Mouse (Mus musculus) hindbrain, embryonic 16.5 days (tissue): Measurements from ENCODE around the gene Nxn. TPM values are rescaled to one million over a fixed set of nuclear protein-coding genes. Genes with fewer than 3 reads are reported as not detected.

Source experiments
- ATAC-seq: fragments of 200-750 bp; cut with Nextera tagmentation; 2 replicates; pipeline ENCODE4 v1.8.0; 2017; ENCODE audit warnings: moderate TSS enrichment, moderate library complexity
- H3K27ac ChIP-seq: fragments of 300-500 bp; sonication (generic); 2 replicates; pipeline ENCODE4 v1.5.1; 2014; ENCODE audit warnings: low read depth, mild to moderate bottlenecking, control low read depth, low read length, moderate library complexity
- H3K27me3 ChIP-seq: fragments of 300-500 bp; sonication (generic); replicated peaks from 2 replicates; pipeline ENCODE4 v1.6.1; 2014; ENCODE audit warnings: low read length; ENCODE audit not compliant: control insufficient read depth, insufficient read depth
- H3K36me3 ChIP-seq: fragments of 300-500 bp; sonication (generic); 2 replicates; pipeline ENCODE4 v1.6.1; 2014; ENCODE audit warnings: mild to moderate bottlenecking, low read length, moderate library complexity, mixed read lengths; ENCODE audit not compliant: control insufficient read depth, insufficient read depth
- H3K4me1 ChIP-seq: fragments of 300-500 bp; sonication (generic); 2 replicates; pipeline ENCODE4 v1.6.1; 2014; ENCODE audit warnings: low read depth, low read length; ENCODE audit not compliant: control insufficient read depth, insufficient read depth
- H3K4me2 ChIP-seq: fragments of 300-500 bp; sonication (generic); 2 replicates; pipeline ENCODE4 v1.6.1; 2014; ENCODE audit warnings: mild to moderate bottlenecking, low read length, control low read depth, moderate library complexity
- H3K4me3 ChIP-seq: fragments of 300-500 bp; sonication (generic); 2 replicates; pipeline ENCODE4 v1.5.1; 2014; ENCODE audit warnings: mild to moderate bottlenecking, low read length, control low read depth, moderate library complexity
- H3K9ac ChIP-seq: fragments of 300-500 bp; sonication (generic); 2 replicates; pipeline ENCODE4 v1.6.1; 2014; ENCODE audit warnings: low read depth, mild to moderate bottlenecking, control low read depth, low read length, moderate library complexity
- H3K9me3 ChIP-seq: fragments of 300-500 bp; sonication (generic); 2 replicates; pipeline ENCODE4 v1.6.1; 2014; ENCODE audit warnings: mild to moderate bottlenecking, low read length, moderate library complexity; ENCODE audit not compliant: control insufficient read depth
- WGBS: fragments of 180-500 bp; shearing (Covaris S2); extraction: QIAGEN DNeasy Blood & Tissue Kit; methylation state at CpG from one replicate; pipeline ENCODE4 v1.1.7; 2014; 5-methylcytosine and 5-hydroxymethylcytosine counted together
- polyA plus RNA-seq: library from polyadenylated mRNA; unstranded; fragments of >200 nt; fragmentation: Nextera tagmentation; extraction: Ambion mirVana; gene quantifications from 2 replicates; pipeline ENCODE4 v1.2.1, GENCODE M21; 2015

Gene Nxn
- polyA plus RNA-seq: 22.2 and 28.8 TPM in 2 replicates

DNA sequence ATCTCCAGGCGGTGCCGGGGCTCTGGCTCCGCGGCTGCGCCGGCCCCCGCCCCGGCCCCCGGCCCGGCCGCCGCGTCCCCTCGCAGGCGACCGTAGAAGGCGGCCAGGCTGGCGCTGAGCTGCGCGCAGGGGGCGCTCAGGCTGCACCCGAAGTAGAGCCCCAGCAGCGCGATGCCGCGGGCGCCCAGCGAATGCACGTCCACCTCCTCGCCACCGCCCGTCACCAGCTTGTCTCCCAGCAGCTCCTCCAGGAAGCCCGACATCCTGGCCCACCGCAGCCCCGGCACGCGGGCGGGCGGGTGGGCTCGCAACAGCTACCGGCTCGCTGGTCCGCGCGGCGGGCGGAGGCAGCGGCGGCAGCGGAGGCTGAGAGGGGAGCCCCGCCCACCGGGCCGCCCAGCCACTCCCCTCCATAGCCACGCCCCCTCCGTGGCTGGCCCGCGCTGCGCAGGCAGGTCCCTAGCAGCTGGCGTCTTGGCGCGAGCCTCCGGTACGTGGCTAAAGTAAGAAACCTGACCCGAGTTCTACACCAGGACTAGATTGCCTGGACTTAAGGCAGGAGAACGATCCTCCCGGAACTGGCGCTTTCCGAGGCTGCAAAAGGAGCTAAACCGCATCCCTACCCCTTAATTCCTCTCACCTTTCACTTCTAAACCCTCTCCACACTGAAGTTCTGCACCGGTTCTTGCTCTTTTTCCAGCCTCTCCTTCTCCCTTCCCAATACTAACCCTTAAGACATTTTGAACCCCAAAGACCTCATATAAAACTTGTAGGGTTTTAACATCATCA lies at the start of gene Nxn:
TSS of gene Nxn (minus strand) at position 343 of the 789 bp plus-strand sequence.
- Histone ChIP-seq H3K4me2 (peak within 1 kb of the TSS; percentile 97), H3K36me3 (no peaks in the 10 kb centered on the region), H3K9me3 (no peaks in the 10 kb centered on the region), H3K27me3 (no peaks in the 10 kb centered on the region), H3K4me1 (peaks cover 13% of the 10 kb centered on the region), H3K9ac (peak within 1 kb of the TSS; percentile 81), H3K27ac (peak within 1 kb of the TSS; percentile 90), H3K4me3 (peak within 1 kb of the TSS; percentile 91)
- under 1% methylated on average over 54 of the region's 70 CpGs for WGBS
- ATAC-seq: peak; percentile 90

- H3K4me1 ChIP-seq: peaks cover 27% of the 10 kb centered on the region
Observed at GRCm38 (mm10) chr11:76446251-76446650, 47.3 kb upstream of the Nxn start.

GRCm38 (mm10) chr11:76445459-76445858 lies 46.5 kb upstream of the Nxn start:
- no peaks in the 10 kb centered on the region for H3K27me3 ChIP-seq
- WGBS: 39% methylated on average over 8 of the region's 8 CpGs
- H3K36me3 ChIP-seq: 0 out of 2 replicates have a peak, but pooled peaks cover 5% of the 10 kb centered on the region
- no peak overlapping the region for H3K9ac ChIP-seq
- ATAC-seq: no peak
- H3K4me2 ChIP-seq: no peak overlapping the region
- H3K4me3 ChIP-seq: no peak overlapping the region
- no peak overlapping the region for H3K27ac ChIP-seq
- no peaks in the 10 kb centered on the region for H3K9me3 ChIP-seq
- H3K4me1 ChIP-seq: peaks cover 28% of the 10 kb centered on the region

More at GRCm38 (mm10) chr11:76446251-76446650, 47.3 kb upstream of the Nxn start:
- Histone ChIP-seq H3K4me2 (no peak overlapping the region), H3K27me3 (no peaks in the 10 kb centered on the region), H3K9ac (no peak overlapping the region), H3K36me3 (0 out of 2 replicates have a peak, but pooled peaks cover 5% of the 10 kb centered on the region), H3K4me3 (no peak overlapping the region), H3K27ac (no peak overlapping the region), H3K9me3 (no peaks in the 10 kb centered on the region)
- WGBS: 7% methylated on average over 10 of the region's 10 CpGs
- no peak for ATAC-seq

DNA sequence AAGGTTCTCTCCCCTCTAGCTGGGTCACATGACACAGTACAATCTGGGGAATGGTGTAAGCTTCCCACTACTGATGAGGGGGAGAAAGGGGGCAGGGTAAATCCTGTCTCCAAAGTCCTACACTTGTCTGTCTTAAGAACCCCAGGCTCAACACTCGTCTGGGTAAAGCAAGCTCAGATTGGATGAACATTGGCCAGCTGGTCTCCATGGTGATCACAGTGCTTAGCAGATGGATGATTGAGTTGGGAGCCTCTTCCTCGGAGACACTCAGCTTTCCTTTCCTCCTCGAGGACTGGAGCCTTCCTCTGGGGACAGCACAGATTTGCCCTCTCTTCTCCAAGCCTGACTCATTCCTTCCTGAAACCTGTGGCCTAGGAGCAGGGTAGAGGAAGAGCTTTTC lies 40.7 kb upstream of the Nxn start:
- no peaks in the 10 kb centered on the region for H3K9me3 ChIP-seq
- no peaks in the 10 kb centered on the region for H3K27me3 ChIP-seq
- no peak overlapping the region for H3K27ac ChIP-seq
- H3K4me1 ChIP-seq: peaks cover 43% of the 10 kb centered on the region
- no peak overlapping the region for H3K4me2 ChIP-seq
- H3K36me3 ChIP-seq: 0 out of 2 replicates have a peak, but pooled peaks cover 2% of the 10 kb centered on the region
- 7% methylated on average over 3 of the region's 3 CpGs for WGBS
- peak; percentile 13; the same call in 1 of the 2 replicates for ATAC-seq
- no peak overlapping the region for H3K4me3 ChIP-seq
- H3K9ac ChIP-seq: no peak overlapping the region

DNA sequence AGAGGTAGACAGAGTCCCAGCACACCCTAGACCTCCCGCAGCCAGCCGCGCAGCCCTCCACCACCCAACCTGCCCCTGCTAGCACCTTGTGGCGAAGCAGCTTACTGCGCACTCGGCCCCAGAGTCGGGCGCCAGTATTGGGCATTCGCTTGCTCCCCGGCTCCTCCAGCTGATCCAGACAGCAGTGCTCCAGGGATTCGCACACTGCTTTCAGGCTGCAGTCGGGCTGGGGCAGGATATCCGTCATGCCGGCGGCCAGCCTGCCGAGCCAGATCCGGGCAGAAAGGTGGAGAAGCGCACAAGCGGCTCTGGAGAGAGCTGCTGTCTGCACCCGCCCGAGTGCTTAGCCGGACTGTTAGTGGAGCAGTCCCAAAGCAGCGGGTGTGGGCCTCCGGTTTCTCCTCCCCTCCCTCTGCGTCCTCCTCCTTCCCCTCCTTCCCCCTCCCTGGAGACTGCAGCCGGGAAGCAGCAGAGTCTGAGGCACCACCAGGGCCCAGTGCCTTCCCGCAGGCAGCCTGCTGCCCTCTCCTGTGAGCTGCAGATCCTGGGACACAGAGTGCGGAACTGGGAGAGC lies 38.0 kb upstream of the Nxn start:
- H3K27me3 ChIP-seq: no peaks in the 10 kb centered on the region
- 7% methylated on average over 28 of the region's 28 CpGs for WGBS
- peak overlapping the region; percentile 48 for H3K9ac ChIP-seq
- peak; percentile 61 for ATAC-seq
- peaks cover 43% of the 10 kb centered on the region for H3K4me1 ChIP-seq
- peak overlapping the region; percentile 31 for H3K4me3 ChIP-seq
- H3K9me3 ChIP-seq: no peaks in the 10 kb centered on the region
- H3K4me2 ChIP-seq: peak overlapping the region; percentile 49
- H3K36me3 ChIP-seq: peaks cover 9% of the 10 kb centered on the region
- peak overlapping the region; percentile 69 for H3K27ac ChIP-seq

GRCm38 (mm10) chr11:76436009-76436408 lies 37.1 kb upstream of the Nxn start:
- Histone ChIP-seq H3K4me1 (peaks cover 43% of the 10 kb centered on the region), H3K4me2 (peak overlapping the region; percentile 33)

GRCm38 (mm10) chr11:76429966-76430631 lies 31.2 kb upstream of the Nxn start:
- H3K9me3 ChIP-seq: no peaks in the 10 kb centered on the region
- H3K27me3 ChIP-seq: no peaks in the 10 kb centered on the region
- H3K4me2 ChIP-seq: no peak overlapping the region
- peak overlapping the region; percentile 7 for H3K27ac ChIP-seq
- peaks cover 19% of the 10 kb centered on the region for H3K4me1 ChIP-seq
- no peak for ATAC-seq
- WGBS: 74% methylated on average over 6 of the region's 6 CpGs
- no peak overlapping the region for H3K9ac ChIP-seq
- H3K36me3 ChIP-seq: peaks cover 9% of the 10 kb centered on the region
- H3K4me3 ChIP-seq: no peak overlapping the region

More at GRCm38 (mm10) chr11:76436009-76436408, 37.1 kb upstream of the Nxn start:
- WGBS: 57% methylated on average over 5 of the region's 5 CpGs
- ATAC-seq: peak; percentile 53
- Histone ChIP-seq H3K4me3 (no peak overlapping the region), H3K36me3 (peaks cover 9% of the 10 kb centered on the region), H3K27me3 (no peaks in the 10 kb centered on the region), H3K27ac (peak overlapping the region; percentile 45; the same call in 1 of the 2 replicates), H3K9ac (peak overlapping the region; percentile 20; the same call in 1 of the 2 replicates), H3K9me3 (no peaks in the 10 kb centered on the region)

DNA sequence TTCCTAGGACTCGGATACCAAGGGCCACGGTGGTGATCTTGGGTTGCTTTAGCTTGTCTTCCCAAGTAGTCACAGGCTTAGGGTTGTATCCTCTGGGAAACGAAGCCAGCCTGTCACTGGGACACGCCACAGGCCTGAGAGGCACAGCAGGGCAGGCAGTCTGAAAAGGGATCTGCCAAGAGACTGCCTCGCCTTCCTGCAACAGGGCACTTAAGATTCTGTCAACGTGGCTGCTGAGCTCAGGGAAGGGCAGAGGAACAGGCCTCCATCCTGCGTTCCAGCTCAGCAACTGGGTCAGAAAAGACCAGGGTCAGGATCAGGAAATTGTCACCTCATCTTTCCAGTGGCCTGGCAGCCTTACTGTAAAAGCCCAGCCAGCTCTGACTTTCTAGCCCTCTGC lies 30.6 kb upstream of the Nxn start:
- WGBS: 53% methylated on average over 7 of the region's 7 CpGs

GRCm38 (mm10) chr11:76429046-76429445 lies 30.1 kb upstream of the Nxn start:
- Histone ChIP-seq H3K4me1 (peaks cover 15% of the 10 kb centered on the region), H3K4me2 (no peak overlapping the region), H3K9ac (no peak overlapping the region), H3K27me3 (no peaks in the 10 kb centered on the region), H3K27ac (peak overlapping the region; percentile 7), H3K36me3 (peaks cover 11% of the 10 kb centered on the region), H3K4me3 (no peak overlapping the region), H3K9me3 (no peaks in the 10 kb centered on the region)
- 80% methylated on average over 4 of the region's 4 CpGs for WGBS
- no peak for ATAC-seq

More for the DNA sequence above, 30.6 kb upstream of the Nxn start:
- H3K36me3 ChIP-seq: peaks cover 9% of the 10 kb centered on the region
- H3K9ac ChIP-seq: no peak overlapping the region
- peak; percentile 56; the same call in 1 of the 2 replicates for ATAC-seq
- H3K4me3 ChIP-seq: no peak overlapping the region
- H3K27me3 ChIP-seq: no peaks in the 10 kb centered on the region
- H3K4me2 ChIP-seq: no peak overlapping the region
- peak overlapping the region; percentile 7 for H3K27ac ChIP-seq
- peaks cover 15% of the 10 kb centered on the region for H3K4me1 ChIP-seq
- H3K9me3 ChIP-seq: no peaks in the 10 kb centered on the region
